Mouse (Mus musculus) small intestine, adult 2 months (tissue): ENCODE data around the gene Elmo1.

Source experiments
- CTCF ChIP-seq: fragments of 200-500 bp; IDR thresholded peaks from 2 replicates; pipeline ENCODE4 v1.5.1; 2012; ENCODE audit warnings: low read depth, mild to moderate bottlenecking, control low read depth, inconsistent platforms, low read length, moderate library complexity, mixed read lengths; ENCODE audit not compliant: insufficient replicate concordance, insufficient read length; ENCODE audit errors: extremely low read depth
- POLR2A ChIP-seq: fragments of 200-500 bp; IDR thresholded peaks from 2 replicates; pipeline ENCODE4 v1.6.1; 2012; ENCODE audit warnings: low read depth, mild to moderate bottlenecking, control low read depth, inconsistent platforms, low read length, moderate library complexity

DNA sequence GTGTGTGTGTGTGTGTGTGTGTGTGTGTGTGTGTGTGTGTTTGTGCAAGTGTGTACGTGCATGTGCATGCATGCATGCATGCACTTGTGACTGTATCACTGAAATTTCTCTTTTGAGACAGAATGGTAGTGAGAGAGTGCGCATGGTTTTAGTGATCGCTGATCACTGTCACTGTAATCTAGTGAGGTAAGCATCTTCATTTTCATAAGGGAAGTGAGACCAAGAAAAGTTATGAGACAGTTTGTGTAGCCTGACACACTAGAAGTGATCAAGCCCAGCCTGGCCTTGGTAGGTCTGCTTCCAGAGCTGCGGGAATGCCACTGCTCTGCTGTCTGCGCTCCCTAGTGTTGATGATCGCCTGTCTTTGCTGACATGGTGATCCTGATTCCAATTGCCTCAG, 122.3 kb downstream of the Elmo1 start:
- TF ChIP-seq CTCF (no peak), POLR2A (no peak)
